Mouse (Mus musculus) layer of hippocampus, adult 11-12 months (tissue): ENCODE data around the gene Dner.
A peak's percentile ranks its signal among the peaks of the same experiment; 100 is the strongest.
"Not testable (repeated sequence)": the region's sequence is repeated elsewhere in the genome, so short reads cannot be mapped to it uniquely, and the experiment has no call there.

ENCODE experiments used
- DNase-seq: peaks from one replicate; pipeline ENCODE4 v3.0.0; 2022; ENCODE audit warnings: low spot score

The Dner gene

DNA sequence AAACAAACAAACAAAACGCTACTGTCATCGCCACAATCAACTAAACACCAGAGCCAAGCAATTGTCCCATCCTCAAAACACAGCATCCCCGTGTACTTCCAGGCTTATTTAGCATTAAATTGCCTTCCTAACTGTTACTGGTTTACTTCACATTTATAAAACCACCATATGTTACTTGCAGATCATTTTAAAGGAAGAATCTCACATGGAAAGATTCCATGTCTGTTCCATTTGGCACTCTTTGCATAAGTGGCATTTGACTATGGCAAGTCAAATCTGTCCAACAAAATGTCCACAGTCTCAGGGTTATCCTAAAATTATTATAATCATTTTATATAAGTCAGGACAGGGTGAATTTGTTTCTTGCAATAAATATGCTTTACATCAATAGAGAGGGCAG is 299.2 kb downstream of the Dner start:
- no peak for DNase-seq

DNA sequence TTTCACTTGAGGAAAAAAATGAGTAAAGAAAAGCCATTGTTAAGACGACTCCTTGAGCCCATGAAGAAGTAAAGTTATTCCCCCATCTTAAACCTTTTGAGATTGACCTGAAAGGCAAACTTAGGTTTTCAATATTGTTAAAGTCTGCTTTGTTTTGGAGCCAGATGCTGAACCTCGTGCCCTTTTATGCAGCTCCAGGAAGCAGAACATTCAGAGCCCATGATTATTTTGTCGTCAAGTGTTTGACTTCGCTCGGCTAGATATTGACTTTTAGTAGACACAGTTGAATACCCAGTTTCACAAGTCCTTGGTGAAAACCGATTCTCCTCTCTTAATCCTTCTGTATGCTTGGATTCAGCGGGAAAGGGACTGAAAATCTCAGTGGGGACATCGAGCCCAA is 300.1 kb downstream of the Dner start:
- DNase-seq: no peak

DNA sequence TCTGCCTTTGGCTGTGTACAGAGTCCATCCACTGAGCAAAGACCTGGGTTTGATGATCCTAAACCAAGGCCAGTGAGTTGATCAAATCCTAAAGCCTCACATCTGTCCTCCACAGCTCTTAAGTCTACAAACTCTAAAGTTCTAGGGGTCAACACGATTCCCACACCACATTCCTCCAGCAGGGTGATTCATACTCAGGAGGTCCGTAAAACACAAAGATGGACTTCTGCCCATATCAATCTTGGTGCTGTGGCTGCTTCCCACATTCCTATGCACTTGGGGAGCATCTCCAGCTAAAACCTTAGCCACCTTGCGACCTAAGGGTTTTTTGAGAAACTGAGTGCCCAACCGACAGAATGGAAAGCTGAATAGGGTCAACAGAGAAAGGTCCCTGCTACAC is 305.1 kb downstream of the Dner start:
- no peak for DNase-seq

DNA sequence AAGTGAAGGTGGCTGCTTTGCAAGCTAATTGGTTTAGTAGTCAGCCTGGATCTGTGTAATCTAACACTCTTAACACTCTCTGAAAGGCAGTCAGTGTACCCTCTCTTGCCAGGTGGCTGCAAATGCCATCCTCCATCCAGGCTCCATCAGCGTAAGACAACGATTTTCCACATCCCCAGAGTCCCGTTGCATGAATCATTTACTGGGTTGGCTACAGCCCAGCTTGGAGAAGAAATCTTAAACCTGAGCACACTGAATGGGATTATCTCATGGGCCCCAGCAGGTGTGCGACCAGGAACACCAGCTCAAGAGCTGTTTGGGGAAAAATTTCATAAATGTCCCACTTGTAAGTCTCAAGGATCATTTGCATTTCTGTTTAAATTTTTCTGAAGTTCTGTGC is 308.4 kb downstream of the Dner start:
- DNase-seq: no peak

DNA sequence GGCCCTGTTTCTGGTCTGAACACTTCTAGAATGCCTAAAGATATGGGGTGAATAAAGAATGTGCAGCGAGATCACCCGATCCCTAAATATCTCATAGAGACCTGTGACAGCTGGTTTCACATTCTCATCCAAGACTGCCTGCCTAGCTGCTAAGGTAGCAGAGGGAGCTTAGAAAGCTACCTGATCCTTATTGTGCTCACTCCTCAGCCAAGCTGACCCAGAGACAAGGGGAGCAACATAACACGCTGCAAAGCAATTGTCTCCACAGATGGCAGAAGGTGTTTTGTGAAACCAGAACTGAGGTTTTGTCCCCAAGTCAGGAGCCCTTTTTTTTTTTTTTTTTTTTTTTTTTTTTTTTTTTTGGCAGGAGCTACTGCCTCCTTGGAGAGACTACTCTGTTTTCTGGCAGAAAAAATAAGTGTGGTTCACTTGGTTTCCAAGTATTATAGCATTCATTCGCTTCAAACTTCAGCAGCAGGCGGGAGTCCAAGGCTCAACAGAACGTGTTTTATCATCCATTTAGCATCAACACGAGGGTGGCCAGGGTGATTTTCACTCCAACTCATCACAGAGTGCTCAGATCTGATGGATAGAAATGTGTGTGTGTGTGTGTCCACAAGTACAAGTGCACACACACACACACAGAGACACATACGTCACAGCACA is 309.4 kb downstream of the Dner start:
- DNase-seq: peak; percentile 29

DNA sequence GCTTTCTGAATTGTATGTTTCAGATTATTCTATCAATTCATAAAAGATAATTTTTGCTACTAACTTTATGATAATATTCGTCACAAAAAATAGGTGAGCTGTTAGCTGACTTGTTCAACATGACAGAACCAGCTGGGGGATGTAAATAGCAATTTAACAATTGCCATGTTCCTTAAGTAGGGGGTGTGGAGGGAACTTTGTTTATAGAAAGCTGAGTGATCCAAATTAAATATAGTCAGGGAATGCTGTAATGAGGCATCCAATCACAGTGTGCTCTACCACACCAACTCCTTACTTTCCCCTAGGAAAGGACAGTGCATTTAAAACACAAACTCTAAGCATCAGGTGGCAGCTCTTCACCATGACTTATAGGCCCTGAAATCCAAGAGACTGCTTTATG is 313.3 kb downstream of the Dner start:
- no peak for DNase-seq

DNA sequence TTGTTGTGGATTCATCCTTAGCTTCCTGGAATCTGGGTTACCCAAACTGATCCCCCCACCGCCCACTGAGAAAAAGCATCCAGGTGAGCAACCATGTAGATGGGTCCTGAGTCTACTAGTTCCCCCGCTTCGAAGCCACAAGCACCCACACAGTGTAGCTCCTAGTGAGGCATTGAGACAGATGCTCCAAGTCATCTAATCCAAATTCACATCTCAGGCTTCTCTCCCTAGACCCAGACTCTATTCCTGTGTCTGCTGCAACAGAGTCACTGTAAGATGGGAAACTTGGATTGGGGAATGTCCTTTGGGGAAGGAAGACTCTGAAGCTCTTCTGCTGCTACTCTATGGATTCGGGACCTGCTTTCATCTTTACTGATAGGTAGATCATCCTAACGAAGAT is 314.0 kb downstream of the Dner start:
- DNase-seq: no peak

DNA sequence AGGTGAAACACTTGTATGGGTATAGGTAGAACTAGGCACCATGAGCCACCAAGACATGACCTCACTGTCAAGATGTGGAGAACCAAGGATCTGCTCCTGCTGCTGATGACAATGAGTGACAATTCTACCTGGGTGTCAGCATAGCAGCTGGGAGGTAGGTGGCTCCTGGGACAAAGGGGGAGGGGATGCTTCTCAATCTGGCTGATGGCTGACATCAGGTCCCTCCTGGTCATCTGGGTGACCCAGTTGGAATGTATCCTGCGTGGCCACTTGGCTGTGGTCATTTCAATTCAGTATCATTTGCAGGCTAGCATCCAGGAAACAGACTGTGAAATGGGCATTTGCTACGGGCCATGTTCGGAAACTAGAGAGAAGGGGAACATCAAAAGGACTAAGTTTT is 315.1 kb downstream of the Dner start:
- DNase-seq: no peak

DNA sequence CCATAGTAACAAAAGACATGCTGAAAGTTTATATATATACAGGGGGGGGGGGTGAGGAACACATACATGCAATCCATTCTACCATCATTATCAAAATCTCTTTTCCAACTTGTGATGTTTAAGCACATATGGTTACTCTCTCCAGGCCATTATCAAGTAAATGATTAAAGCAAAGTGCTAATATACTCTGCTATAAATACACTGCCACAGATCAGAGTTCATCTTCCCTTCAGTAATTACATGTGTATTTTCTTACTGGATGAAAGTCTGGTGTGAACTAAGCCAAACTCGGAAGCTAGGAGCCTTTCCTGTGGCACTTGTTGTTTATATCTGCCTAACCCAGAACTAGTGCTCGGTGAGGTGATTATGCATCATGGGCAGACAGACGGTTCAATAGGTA is 328.3 kb downstream of the Dner start:
- no peak for DNase-seq

DNA sequence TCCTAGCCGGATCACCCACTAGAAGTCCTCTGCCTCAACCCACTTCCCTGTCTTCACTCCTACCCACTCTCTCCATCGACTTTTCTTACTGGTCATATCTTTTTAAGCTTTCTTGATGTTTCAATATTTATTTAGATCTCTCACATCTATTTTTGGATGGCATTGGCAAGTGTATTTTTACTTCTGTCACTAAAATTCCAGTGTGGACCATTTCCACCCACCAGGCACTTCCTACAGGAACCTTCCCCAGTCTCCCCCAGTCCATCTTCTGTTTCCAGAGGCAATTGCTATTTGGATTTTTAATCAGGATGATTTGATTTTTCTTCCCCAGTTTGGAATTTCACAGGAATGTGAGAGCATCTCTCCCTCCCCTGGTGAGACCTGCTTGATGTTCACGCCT is 329.5 kb downstream of the Dner start:
- no peak for DNase-seq

DNA sequence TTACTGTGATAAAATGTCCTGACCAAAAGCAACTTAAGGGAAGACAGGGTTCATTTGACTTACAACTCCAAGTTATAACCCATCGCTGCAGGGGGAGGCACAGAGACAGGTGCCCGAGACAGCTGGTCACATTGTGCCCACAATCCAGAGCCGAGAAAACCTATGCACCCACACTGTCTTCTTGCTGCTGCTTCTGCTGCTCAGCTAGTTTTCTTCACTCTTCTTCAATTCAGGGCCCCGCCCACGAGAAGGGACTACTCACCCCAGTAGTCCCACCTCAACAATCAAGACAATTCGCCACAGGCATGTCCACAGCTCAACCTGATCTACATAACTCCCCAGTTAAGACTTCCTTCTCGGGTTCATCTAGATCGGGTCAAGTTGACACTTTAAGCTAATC is 332.1 kb downstream of the Dner start, which contains the start of gene Pid1:
Gene Pid1 (minus strand): TSS at position 214 of the 400 bp plus-strand sequence.
- DNase-seq: no peak

DNA sequence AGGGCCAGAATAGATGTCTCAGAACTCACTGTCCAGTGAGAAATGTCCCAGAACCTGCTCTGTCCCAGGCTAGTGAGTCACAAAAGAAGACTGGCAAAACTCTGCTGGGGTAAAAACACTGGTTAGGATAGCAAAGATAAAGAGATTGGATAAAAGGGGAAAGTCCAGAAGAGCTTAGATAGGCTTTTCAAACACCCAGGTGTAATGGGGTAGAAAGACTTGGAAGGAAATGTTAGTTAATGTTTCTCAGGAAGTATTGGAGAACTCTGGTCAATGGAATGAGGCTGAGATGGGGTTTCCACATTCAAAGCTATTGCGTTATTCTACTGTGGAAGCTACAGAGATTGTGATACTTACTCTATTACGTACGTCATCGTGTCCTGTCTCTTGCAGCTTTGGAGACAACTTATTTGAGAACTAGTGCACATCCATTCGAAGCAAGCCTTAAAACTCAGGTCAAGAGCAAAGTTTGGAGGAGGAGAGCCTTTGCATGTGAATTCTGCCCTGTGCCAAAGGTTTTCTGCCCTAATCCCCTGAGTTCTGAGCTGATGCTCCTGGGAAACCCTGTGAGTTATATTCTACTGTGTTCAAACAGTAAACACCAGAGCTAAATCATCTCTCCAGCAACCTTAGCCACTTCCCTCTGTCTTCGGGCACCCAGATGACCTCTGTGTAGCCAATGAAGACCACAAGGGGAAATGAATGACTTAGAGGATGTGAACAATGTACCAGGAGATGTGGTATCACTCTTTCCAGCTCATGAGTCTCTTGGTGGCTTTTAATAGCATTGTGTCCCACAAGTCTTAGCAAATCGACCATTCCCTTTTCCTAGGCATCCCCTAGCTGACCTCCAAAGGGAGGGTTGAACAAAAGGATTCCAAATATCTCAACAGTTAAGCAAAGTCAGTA is 333.1 kb downstream of the Dner start:
- no peak for DNase-seq

DNA sequence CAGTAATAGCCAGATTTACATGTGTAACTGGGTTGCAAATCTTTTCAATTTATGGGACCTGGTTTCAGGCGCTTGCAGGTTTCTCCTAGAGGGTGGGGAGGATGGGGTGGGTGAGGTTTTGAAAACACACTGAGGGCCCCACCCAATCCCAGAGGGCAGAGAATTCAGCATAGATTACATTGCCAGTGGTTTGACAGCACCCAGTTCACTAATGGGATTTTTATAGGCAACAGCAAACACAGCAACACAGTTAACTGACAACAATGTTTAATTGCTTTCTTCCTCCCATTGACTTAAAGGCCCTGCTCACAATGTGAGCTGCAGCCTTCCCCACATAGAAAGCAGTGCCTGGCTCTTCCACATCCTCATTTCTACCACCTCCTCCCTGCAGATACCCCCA is 333.8 kb downstream of the Dner start:
- no peak for DNase-seq

DNA sequence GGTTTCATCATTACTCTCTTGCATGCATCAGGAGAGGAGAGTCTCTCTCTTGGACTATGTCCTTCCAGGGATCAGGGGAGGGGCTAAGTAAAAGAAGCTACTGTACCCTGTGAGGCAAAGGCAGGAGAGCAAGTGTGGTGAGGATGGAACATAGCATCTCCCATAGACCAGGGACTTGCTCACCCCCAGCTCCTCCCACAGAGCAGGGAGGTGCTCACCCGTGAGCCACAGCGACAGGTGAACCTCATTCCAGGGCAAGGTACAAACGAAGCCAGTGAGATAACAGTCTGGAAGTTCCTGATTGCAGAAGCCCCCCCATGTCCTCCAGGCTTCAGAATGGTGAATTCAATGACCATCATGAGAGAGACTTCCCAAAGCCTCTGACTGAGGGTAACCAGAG is 334.6 kb downstream of the Dner start:
- no peak for DNase-seq

DNA sequence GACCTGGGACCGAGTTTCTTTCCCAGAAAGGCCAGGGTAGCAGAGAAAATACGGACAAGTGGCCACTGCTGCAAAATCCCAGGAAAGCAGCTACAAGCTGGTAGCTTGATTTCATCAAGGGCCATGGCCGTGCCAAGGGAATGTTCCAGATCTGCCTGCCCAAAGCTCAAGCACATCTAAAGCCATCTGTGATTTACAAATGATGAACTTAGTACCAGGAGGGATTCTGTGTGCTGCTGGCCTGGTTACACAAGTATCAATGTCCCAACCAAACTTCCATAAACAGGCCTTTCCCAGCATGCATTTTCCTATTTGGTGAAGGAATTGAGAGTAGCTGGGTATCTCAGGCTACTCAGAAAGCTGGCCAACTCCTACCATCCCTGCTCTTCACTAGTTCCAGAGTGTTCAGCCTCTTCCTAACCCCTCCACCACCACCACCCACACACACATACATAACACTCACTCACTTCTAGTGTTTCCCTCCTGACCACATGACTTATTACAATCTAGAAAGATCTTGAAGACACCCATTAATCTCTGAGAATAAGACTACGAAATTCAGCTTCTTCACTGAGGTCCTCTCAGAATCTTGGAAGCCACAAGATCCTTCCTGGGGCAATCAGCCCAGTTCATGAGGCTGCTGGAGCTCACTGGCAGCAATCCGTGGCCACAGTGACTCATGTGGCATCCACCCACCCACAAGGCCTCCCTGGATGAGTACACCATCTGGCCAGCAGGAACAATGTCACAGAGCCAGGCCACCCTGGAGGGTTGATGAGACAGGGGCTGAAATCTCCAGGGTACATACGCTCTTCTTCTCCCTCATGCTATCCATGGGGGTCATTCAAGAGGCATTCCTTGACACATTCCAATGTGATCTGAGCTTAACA is 336.2 kb downstream of the Dner start:
- no peak for DNase-seq

DNA sequence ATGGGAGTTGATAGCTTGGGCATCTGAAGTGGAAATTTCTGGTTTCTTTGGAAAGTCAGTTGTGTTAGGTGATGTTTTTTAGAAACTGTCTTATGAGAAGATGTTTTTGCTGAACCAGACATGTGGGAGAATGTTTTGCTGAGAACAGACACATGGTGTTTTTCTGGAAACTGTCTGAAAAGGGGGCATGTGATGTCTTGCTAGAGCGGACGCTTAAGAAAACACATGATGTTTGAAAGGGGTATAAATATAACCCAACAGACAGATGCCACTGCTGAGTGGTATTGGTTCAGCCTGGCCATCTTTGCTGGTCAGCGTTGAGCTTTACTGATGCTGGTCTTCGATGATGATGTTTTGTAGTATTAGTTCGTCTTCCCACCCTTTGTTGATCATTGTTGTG is 338.8 kb downstream of the Dner start:
- DNase-seq: no peak

DNA sequence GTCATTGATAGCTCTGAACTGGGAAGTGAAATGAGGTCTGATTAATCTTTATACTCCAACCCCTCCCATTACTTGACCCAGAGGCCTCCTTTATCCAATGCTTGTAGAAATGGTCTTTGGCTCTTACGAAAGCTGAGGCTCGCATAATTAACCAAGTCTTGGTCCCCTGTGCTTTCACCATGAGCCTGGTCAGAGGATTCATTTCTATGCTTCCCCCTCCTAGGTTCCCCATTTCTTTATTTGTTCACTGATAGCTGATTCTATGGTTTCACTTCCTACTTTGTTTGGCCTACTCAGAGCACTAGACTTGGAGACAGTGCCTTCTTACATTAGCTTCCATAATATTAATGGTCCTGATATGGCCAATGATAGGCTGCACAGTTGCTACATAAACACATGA is 345.8 kb downstream of the Dner start:
- DNase-seq: no peak

DNA sequence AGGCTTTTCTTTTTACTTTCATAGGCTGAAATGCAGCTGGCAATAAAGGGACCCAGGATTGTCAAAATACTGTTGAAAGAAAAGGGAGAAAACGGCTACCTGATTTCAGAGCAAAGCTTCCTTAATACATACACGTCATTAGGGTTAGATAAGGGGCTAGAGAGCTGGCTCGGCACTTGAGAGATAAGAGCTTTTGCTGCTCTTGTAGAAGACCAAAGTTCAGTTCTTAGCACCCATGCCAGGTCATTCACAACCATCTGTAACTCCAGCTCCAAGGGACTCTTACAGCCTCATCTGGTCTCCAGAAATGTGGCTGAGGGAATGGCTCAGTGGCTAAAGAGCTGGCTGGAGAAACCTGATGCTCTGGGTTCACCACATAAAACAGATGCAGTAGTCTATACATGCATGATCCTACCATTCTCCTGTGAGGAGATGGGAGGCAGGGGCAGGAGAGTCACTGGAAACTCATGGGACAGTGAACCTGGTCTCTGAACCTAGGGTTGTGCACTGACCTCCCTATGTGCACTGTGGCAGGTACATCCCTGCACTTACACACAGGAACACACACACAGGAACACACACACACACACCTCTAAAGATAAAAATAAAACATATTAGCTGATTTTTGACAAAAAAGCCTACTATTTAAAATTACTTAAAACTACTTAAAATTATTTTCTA is 348.1 kb downstream of the Dner start:
- no peak for DNase-seq

DNA sequence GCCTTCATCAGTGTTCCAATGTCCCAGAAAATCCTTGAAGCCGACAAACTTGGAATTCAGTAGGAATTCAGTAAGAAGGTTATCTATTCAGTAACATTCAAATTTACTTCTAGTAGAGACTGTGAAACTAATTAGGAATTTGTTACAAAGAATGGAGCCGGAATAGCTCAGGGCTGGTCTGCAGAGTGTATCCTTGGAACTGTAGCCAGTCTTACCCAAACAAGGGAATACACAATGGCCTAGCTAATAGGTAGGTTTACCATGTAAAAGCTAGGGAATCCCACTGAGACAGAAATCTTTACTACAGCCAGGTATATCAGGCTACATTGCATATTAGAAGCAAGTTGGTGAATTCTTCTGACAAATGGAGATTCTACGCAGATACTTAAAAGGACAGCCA is 363.2 kb downstream of the Dner start:
- DNase-seq: not testable (repeated sequence)

DNA sequence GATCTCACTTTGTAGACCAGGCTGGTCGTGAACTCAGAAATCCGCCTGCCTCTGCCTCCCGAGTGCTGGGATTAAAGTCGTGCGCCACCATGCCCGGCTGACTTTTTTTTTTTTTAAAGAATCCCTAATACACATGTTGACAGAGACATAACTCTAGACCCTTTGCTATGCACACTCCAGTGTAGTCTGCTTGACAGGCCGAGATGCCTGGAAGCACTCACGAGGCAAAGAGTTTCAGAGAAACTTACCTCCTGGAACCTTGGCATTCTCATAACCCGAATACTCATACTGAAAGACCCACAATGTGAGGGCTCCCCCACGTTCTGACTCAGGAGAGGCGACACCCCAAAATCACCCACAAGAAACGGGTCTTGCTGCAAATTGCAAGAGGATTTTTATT is 364.2 kb downstream of the Dner start:
- DNase-seq: not testable (repeated sequence)

DNA sequence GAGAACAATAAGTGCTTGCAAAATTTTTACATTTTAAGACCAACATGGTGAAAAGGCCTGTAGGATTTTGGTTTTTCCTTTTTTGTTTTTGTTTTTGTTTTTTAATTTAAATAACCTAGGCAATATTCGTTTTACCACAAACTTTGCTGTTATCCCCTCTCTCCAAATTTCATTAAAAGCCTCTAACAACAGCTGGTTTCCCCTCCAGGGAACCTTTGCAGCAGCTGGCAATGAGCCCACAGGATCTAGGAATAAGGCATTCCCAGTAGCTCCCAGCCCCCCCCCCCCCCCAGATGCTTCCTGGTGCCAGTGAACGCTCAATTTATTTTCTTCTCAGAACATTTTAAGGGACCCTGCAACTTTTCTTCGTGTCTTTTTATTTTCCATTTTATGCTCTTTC is 370.7 kb downstream of the Dner start:
- no peak for DNase-seq

DNA sequence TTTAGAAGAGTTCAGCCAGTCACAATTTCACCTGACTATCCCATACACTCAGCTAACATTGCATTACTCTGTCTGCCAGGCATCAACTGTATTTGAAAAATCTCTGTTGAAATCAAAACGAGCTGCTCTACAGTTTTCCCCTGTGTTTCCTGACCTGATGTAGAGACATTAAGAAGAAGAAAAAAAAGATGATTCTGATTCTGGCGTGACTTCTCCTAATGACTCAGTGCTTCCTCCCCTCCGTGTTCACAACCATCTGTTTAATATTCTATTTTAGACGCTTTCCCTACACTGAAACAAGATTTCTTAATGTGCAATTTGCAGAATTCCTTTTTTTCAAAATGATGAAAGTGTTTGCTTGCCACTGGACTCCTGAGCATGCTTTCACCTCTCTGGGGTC is 374.7 kb downstream of the Dner start:
- no peak for DNase-seq
